Mouse (Mus musculus) heart, postnatal 0 days (tissue): Measurements from ENCODE around the gene Gm609.

Experiments used
- CTCF ChIP-seq: IDR thresholded peaks from 2 replicates; pipeline ENCODE4 v1.5.1; 2016; ENCODE audit warnings: antibody characterized with exemption, control low read depth, low read depth
- EP300 ChIP-seq: IDR thresholded peaks from 2 replicates; pipeline ENCODE4 v1.6.1; 2016; ENCODE audit warnings: antibody characterized with exemption, low read depth

DNA sequence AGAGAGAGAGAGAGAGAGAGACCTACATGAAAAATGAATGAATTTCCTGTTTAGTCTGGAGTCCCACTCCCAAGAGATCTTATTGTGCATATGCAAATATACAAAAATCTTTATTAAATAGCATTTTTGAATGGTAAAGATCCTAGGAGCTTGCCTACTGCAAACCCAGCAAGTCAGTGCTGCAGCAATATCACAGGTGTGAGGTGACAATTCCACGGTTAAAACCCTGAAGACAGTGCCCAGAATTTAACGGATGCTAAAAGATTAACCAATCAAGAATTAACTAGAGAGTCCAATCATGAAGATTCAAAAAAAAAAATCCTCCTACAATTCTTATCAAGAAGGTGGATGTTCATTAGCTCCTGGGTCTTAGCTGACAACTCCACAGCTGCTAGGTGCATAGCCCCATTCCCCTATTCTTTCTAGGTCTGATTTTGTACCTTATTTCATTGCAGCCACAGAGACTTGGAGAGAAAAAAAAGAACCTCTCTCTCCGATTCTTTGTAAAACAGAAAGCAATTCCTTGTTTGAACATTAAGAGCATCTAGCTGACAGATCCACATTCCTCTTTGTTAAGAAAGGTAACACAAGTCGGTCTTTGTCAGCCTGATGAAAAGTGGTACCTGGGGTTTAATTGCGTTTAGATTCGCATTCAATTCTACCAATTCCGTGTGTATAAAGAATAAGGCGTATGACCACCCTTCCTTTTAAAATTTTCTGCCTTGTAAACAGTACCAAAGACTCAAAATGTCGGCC lies 84.9 kb downstream of the Gm609 start:
- TF ChIP-seq EP300 (no peak), CTCF (no peak)
